Mouse (Mus musculus) MEL (cell line): ENCODE results near the gene Chst3.

Experiments
- GABPA ChIP-seq: IDR thresholded peaks from 2 replicates; pipeline ENCODE4 v1.6.1; 2012; ENCODE audit warnings: low read depth, mild to moderate bottlenecking, inconsistent platforms, low read length, improper control_type of control experiment, moderate library complexity
- GATA1 ChIP-seq: IDR thresholded peaks from 2 replicates; pipeline ENCODE4 v1.6.1; 2011; ENCODE audit warnings: low read depth, low read length, improper control_type of control experiment
- JUND ChIP-seq: IDR thresholded peaks from 2 replicates; pipeline ENCODE4 v1.6.1; 2011; ENCODE audit warnings: low read depth, mild to moderate bottlenecking, improper control_type of control experiment, low read length
- NELFE ChIP-seq: IDR thresholded peaks from 2 replicates; pipeline ENCODE4 v1.6.1; 2011; ENCODE audit warnings: low read depth, low read length, improper control_type of control experiment
- ZC3H11A ChIP-seq: IDR thresholded peaks from 2 replicates; pipeline ENCODE4 v1.6.1; 2012; ENCODE audit warnings: low read depth, mild to moderate bottlenecking, inconsistent platforms, low read length, improper control_type of control experiment

- TF ChIP-seq GABPA (no peak), NELFE (no peak), ZC3H11A (no peak), GATA1 (no peak), JUND (no peak)
Observed at GRCm38 (mm10) chr10:60266842-60267401, 47.9 kb upstream of the Chst3 start.
